19 mouse cellular contexts compared by ENCODE assay signal in the genomic region with DNA sequence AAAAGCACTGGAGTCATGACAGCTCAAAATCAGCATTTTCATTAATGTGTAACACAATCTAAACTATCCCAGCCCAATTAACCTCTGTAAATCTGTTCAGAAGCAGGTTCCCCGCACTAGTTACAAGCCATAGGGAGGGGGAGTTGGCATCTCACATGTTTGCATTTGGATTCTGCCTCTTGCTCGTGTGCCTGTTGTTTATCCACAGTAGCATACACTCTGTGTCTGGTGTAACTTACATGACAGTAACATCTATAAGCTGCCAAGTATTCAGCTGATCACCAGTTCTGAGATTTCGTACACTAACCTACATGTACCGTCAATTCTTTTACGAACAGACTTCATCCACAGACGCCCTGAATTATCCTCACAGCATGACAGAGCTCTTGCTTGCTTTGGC.
DNase-seq lines count a peak whose midpoint lies in the region; ATAC-seq and TF ChIP-seq lines count a peak whose summit lies in the region.
"Had no signal": no experiment of that assay in that cellular context is flagged by ENCODE, and none has a peak within 500 bp of the region (broad histone marks: within the 10 kb centered on the region; RNA-seq: fewer than 3 reads in every experiment).

No protein-coding gene starts in this region.

- no peak overlapping the region for H3K9ac ChIP-seq in forebrain, embryonic 14.5 days (ENCODE audit: low read length)
- H3K9ac ChIP-seq in forebrain, embryonic 11.5 days (ENCODE audit: low read length): no peak overlapping the region
- H3K9ac ChIP-seq in lung, embryonic 14.5 days: no peak overlapping the region
- H3K9ac ChIP-seq in forebrain, postnatal 0 days: no peak overlapping the region
- H3K9ac ChIP-seq: embryonic facial prominence, embryonic 13.5 days; heart, embryonic 15.5 days; hindbrain, embryonic 15.5 days had no signal

- WGBS in forebrain, embryonic 14.5 days: 28% methylated on average over 6 of the region's 6 CpGs
- WGBS in forebrain, embryonic 11.5 days: 53% methylated on average over 6 of the region's 6 CpGs
- 39% methylated on average over 6 of the region's 6 CpGs for WGBS in lung, embryonic 14.5 days
- 66% methylated on average over 6 of the region's 6 CpGs for WGBS in lung, adult 2 months
- 30% methylated on average over 6 of the region's 6 CpGs for WGBS in forebrain, postnatal 0 days

- 0 out of 2 replicates have a peak, but pooled peaks cover 9% of the 10 kb centered on the region for H3K27me3 ChIP-seq in forebrain, embryonic 14.5 days (replicated peaks; ENCODE audit: control insufficient read depth, insufficient read depth, low read length)
- H3K27me3 ChIP-seq in forebrain, embryonic 11.5 days (ENCODE audit: control insufficient read depth, insufficient read depth, low read length): no peaks in the 10 kb centered on the region
- H3K27me3 ChIP-seq in lung, embryonic 14.5 days (ENCODE audit: insufficient read depth, low read length): no peaks in the 10 kb centered on the region
- H3K27me3 ChIP-seq in forebrain, postnatal 0 days (ENCODE audit: insufficient read depth, low read length): no peaks in the 10 kb centered on the region; the same call in 1 of the 2 replicates
- H3K27me3 ChIP-seq: CH12.LX; embryonic facial prominence, embryonic 13.5 days; heart, embryonic 15.5 days; hindbrain, embryonic 15.5 days had no signal

- H3K27ac ChIP-seq in forebrain, embryonic 14.5 days (ENCODE audit: low read depth, low read length): no peak overlapping the region
- no peak overlapping the region for H3K27ac ChIP-seq in forebrain, embryonic 11.5 days (ENCODE audit: low read depth, low read length)
- H3K27ac ChIP-seq in lung, embryonic 14.5 days (ENCODE audit: low read depth): no peak overlapping the region
- H3K27ac ChIP-seq in forebrain, postnatal 0 days (ENCODE audit: low read depth, low read length): no peak overlapping the region
- H3K27ac ChIP-seq: embryonic facial prominence, embryonic 13.5 days; heart, embryonic 10.5 days; heart, embryonic 15.5 days; hindbrain, embryonic 10.5 days; hindbrain, embryonic 15.5 days had no signal

- H3K9me3 ChIP-seq in forebrain, embryonic 14.5 days (replicated peaks; ENCODE audit: control insufficient read depth, low read length): no peaks in the 10 kb centered on the region
- no peaks in the 10 kb centered on the region for H3K9me3 ChIP-seq in forebrain, embryonic 11.5 days (ENCODE audit: control insufficient read depth, low read length)
- no peaks in the 10 kb centered on the region for H3K9me3 ChIP-seq in lung, embryonic 14.5 days (ENCODE audit: low read depth, low read length)
- H3K9me3 ChIP-seq in forebrain, postnatal 0 days (ENCODE audit: low read length): no peaks in the 10 kb centered on the region
- H3K9me3 ChIP-seq: embryonic facial prominence, embryonic 13.5 days; heart, embryonic 10.5 days; heart, embryonic 15.5 days; hindbrain, embryonic 10.5 days; hindbrain, embryonic 15.5 days had no signal

- H3K36me3 ChIP-seq in forebrain, embryonic 14.5 days (ENCODE audit: control insufficient read depth, insufficient read depth, low read length): no peaks in the 10 kb centered on the region
- no peaks in the 10 kb centered on the region for H3K36me3 ChIP-seq in forebrain, embryonic 11.5 days (ENCODE audit: control insufficient read depth, insufficient read depth, low read length)
- 0 out of 2 replicates have a peak, but pooled peaks cover 3% of the 10 kb centered on the region for H3K36me3 ChIP-seq in lung, embryonic 14.5 days (ENCODE audit: insufficient read depth)
- no peaks in the 10 kb centered on the region for H3K36me3 ChIP-seq in forebrain, postnatal 0 days (ENCODE audit: insufficient read depth)
- H3K36me3 ChIP-seq: heart, embryonic 15.5 days; hindbrain, embryonic 15.5 days had no signal

- peak; percentile 86 for DNase-seq in forebrain, embryonic 14.5 days (ENCODE audit: low spot score)
- DNase-seq in forebrain, embryonic 11.5 days (ENCODE audit: low spot score): no peak
- DNase-seq in lung, embryonic 14.5 days: peak; percentile 36
- no peak for DNase-seq in lung, adult 2 months
- DNase-seq in brain, embryonic 14.5 days (ENCODE audit: low read depth): peak; percentile 89
- peak; percentile 41 for DNase-seq in forebrain, postnatal 0 days
- DNase-seq: adrenal gland, adult 2 months; adrenal gland, postnatal 25 days; cerebellum, adult 2 months; gastrocnemius, postnatal 10 days; heart, adult 18-20 months had no signal

- ATAC-seq in forebrain, embryonic 14.5 days: peak; percentile 76; the same call in 1 of the 2 replicates
- no peak for ATAC-seq in forebrain, embryonic 11.5 days (replicated peaks; ENCODE audit: low FRiP score)
- no peak for ATAC-seq in lung, embryonic 14.5 days (ENCODE audit: insufficient read depth)
- ATAC-seq in forebrain, postnatal 0 days: peak; percentile 78
- ATAC-seq: inflammation-experienced regulatory T-cells, adult 6 months; intestine, postnatal 0 days had no signal

- H3K4me2 ChIP-seq in forebrain, embryonic 14.5 days (ENCODE audit: low read length): no peak overlapping the region
- no peak overlapping the region for H3K4me2 ChIP-seq in forebrain, embryonic 11.5 days (ENCODE audit: low read depth, low read length, severe bottlenecking)
- no peak overlapping the region for H3K4me2 ChIP-seq in lung, embryonic 14.5 days
- no peak overlapping the region for H3K4me2 ChIP-seq in forebrain, postnatal 0 days (ENCODE audit: low read depth)
- H3K4me2 ChIP-seq: embryonic facial prominence, embryonic 13.5 days; heart, embryonic 15.5 days; hindbrain, embryonic 15.5 days had no signal

- no peak for TF ChIP-seq POLR2A in lung, adult 2 months (IDR thresholded peaks at IDR 0.05; ENCODE audit: borderline replicate concordance, extremely low read depth, low read depth, low read length)
- TF ChIP-seq POLR2A in brain, embryonic 14.5 days (IDR thresholded peaks at IDR 0.05; ENCODE audit: borderline replicate concordance, extremely low read depth, insufficient read depth, insufficient read length, poor library complexity, severe bottlenecking): no peak

- no peak for TF ChIP-seq CTCF in lung, embryonic 14.5 days (IDR thresholded peaks at IDR 0.05; ENCODE audit: low read depth)
- no peak for TF ChIP-seq CTCF in lung, adult 2 months (IDR thresholded peaks at IDR 0.05; ENCODE audit: insufficient read depth, low read length)
- no peak for TF ChIP-seq CTCF in brain, embryonic 14.5 days (IDR thresholded peaks at IDR 0.05; ENCODE audit: borderline replicate concordance, extremely low read depth, insufficient read depth, insufficient read length)
- no peak for TF ChIP-seq CTCF in forebrain, postnatal 0 days (IDR thresholded peaks at IDR 0.05; ENCODE audit: low read depth)

- H3K4me1 ChIP-seq in forebrain, embryonic 14.5 days (ENCODE audit: control insufficient read depth, insufficient read depth, low read length): peaks cover 24% of the 10 kb centered on the region
- H3K4me1 ChIP-seq in forebrain, embryonic 11.5 days (replicated peaks; ENCODE audit: control insufficient read depth, insufficient read depth, low read length): no peaks in the 10 kb centered on the region
- H3K4me1 ChIP-seq in lung, embryonic 14.5 days (ENCODE audit: insufficient read depth): peaks cover 8% of the 10 kb centered on the region; the same call in 1 of the 2 replicates
- H3K4me1 ChIP-seq in lung, adult 2 months (ENCODE audit: control insufficient read depth, insufficient read depth, low read length): no peaks in the 10 kb centered on the region
- peaks cover 22% of the 10 kb centered on the region for H3K4me1 ChIP-seq in forebrain, postnatal 0 days (ENCODE audit: insufficient read depth)
- H3K4me1 ChIP-seq: embryonic facial prominence, embryonic 13.5 days; heart, embryonic 10.5 days had no signal

- H3K4me3 ChIP-seq in forebrain, embryonic 14.5 days (ENCODE audit: low read depth, low read length): no peak overlapping the region
- H3K4me3 ChIP-seq in forebrain, embryonic 11.5 days (ENCODE audit: low read depth, low read length): no peak overlapping the region
- H3K4me3 ChIP-seq in lung, embryonic 14.5 days (ENCODE audit: low read depth, low read length): no peak overlapping the region
- no peak overlapping the region for H3K4me3 ChIP-seq in lung, adult 2 months (replicated peaks; ENCODE audit: extremely low read depth, low read depth, low read length)
- no peak overlapping the region for H3K4me3 ChIP-seq in forebrain, postnatal 0 days (ENCODE audit: low read depth, low read length)
- H3K4me3 ChIP-seq: embryonic facial prominence, embryonic 13.5 days; heart, embryonic 10.5 days; heart, embryonic 15.5 days; hindbrain, embryonic 10.5 days; hindbrain, embryonic 15.5 days had no signal

Comparison
In these comparisons a context has a peak if more than half of its experiments do, and no peak if none do; other contexts are left out.
1. ATAC-seq: peak in forebrain, embryonic 14.5 days (single experiment) and forebrain, postnatal 0 days (single experiment); none in forebrain, embryonic 11.5 days (single experiment) and lung, embryonic 14.5 days (single experiment).
2. DNase-seq: peak in forebrain, embryonic 14.5 days (single experiment), lung, embryonic 14.5 days (single experiment), brain, embryonic 14.5 days (single experiment) and forebrain, postnatal 0 days (single experiment); none in forebrain, embryonic 11.5 days (single experiment) and lung, adult 2 months (single experiment).